9 mouse cellular contexts compared by ENCODE assay signal in the genomic region with DNA sequence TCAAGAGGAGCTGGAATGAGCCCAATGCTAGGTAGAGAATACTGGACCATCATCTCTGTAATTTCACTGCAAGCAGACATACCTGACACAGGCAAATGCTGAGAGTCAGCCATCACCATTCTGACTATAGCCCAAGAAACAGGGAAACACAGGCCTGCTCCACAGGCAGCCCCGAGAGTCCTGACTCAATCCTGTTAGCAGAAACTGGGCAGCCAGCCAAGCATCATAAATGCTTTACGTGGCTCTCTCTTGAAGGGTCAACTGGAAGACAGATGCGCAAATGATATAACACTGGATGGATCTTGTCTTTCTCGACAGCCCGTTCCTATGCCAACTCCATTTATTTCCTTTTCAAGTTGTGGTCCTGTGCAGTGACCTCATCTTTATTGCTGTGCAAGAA. TPM values are rescaled to one million over a fixed set of nuclear protein-coding genes. Genes with fewer than 3 reads are reported as not detected.
DNase-seq lines count a peak whose midpoint lies in the region; ATAC-seq and TF ChIP-seq lines count a peak whose summit lies in the region.
"Had no signal": no experiment of that assay in that cellular context is flagged by ENCODE, and none has a peak within 500 bp of the region (broad histone marks: within the 10 kb centered on the region; RNA-seq: fewer than 3 reads in every experiment).

No protein-coding gene starts in this region.

- no peaks in the 10 kb centered on the region for H3K27me3 ChIP-seq in heart, embryonic 12.5 days (replicated peaks)

- H3K4me3 ChIP-seq in heart, embryonic 12.5 days = no peak overlapping the region
- H3K4me3 ChIP-seq in left cerebral cortex, adult 2 months = no peak overlapping the region

- no peaks in the 10 kb centered on the region for H3K36me3 ChIP-seq in heart, embryonic 12.5 days

- intact Hi-C loops in heart, postnatal 36 days (cut with DNase I) = no loop called here
- intact Hi-C loops in left cerebral cortex, adult 2 months (cut with DNase I) = no loop called here

- no peak for TF ChIP-seq CTCF in left cerebral cortex, adult 2 months (IDR thresholded peaks at IDR 0.05)

- no peak for DNase-seq in heart, postnatal 36 days
- DNase-seq in 3T3-L1 (ENCODE audit: low read depth, low spot score) (peak; percentile 75), adipocyte (ENCODE audit: low spot score) (no peak)
- peak; percentile 34 for DNase-seq in brain, adult 2 months (ENCODE audit: low read depth, low spot score)
- DNase-seq in kidney, postnatal 25 days = peak; percentile 49 to 58
- DNase-seq in left cerebral cortex, adult 2 months (ENCODE audit: extremely low spot score in 1 of 2, low spot score in 2 of 2) = no peak
- no peak for DNase-seq in layer of hippocampus, postnatal 36 days

- no peak overlapping the region for H3K9ac ChIP-seq in heart, embryonic 12.5 days

- WGBS in heart, embryonic 12.5 days = 35% methylated on average over 5 of the region's 5 CpGs

- H3K4me2 ChIP-seq in heart, embryonic 12.5 days = no peak overlapping the region

- H3K27ac ChIP-seq in heart, embryonic 12.5 days (ENCODE audit: poor library complexity, severe bottlenecking) = no peak overlapping the region
- H3K27ac ChIP-seq in left cerebral cortex, adult 2 months = no peak overlapping the region

- ATAC-seq in heart, embryonic 12.5 days (ENCODE audit: insufficient number of reproducible peaks, low FRiP score) = peak; percentile 73

- H3K4me1 ChIP-seq in heart, embryonic 12.5 days (replicated peaks) = peaks cover 7% of the 10 kb centered on the region; the same call in 1 of the 2 replicates

- no peaks in the 10 kb centered on the region for H3K9me3 ChIP-seq in heart, embryonic 12.5 days (replicated peaks)

RNA-seq across cellular contexts. Expression of gene Kcne4, which starts 34.7 kb away (rescaled TPM):
- 1.4 and 1.5 TPM in 2 replicates for polyA plus RNA-seq in heart, embryonic 12.5 days (2016; fragmentation: Nextera tagmentation; extraction: Ambion mirVana)
- total RNA-seq in heart, postnatal 36 days (2021) = 1 to 10 TPM; 1.5 TPM
- total RNA-seq in left cerebral cortex, adult 2 months (2021) = 1 to 10 TPM in 1 of 2 experiments, under 1 TPM in 1; 0.84 to 1.4 TPM
- total RNA-seq in layer of hippocampus, postnatal 36 days (2021) = under 1 TPM; 0.68 to 0.80 TPM
- total RNA-seq: MEL had no signal

Comparison
In these comparisons a context has a peak if more than half of its experiments do, and no peak if none do; other contexts are left out.
1. DNase-seq: peak in 3T3-L1 (single experiment), brain, adult 2 months (single experiment) and kidney, postnatal 25 days (2 of 2); none in heart, postnatal 36 days (0 of 2), adipocyte (single experiment), left cerebral cortex, adult 2 months (0 of 2) and layer of hippocampus, postnatal 36 days (0 of 2).